7 mouse cellular contexts compared by ENCODE assay signal in the genomic region with DNA sequence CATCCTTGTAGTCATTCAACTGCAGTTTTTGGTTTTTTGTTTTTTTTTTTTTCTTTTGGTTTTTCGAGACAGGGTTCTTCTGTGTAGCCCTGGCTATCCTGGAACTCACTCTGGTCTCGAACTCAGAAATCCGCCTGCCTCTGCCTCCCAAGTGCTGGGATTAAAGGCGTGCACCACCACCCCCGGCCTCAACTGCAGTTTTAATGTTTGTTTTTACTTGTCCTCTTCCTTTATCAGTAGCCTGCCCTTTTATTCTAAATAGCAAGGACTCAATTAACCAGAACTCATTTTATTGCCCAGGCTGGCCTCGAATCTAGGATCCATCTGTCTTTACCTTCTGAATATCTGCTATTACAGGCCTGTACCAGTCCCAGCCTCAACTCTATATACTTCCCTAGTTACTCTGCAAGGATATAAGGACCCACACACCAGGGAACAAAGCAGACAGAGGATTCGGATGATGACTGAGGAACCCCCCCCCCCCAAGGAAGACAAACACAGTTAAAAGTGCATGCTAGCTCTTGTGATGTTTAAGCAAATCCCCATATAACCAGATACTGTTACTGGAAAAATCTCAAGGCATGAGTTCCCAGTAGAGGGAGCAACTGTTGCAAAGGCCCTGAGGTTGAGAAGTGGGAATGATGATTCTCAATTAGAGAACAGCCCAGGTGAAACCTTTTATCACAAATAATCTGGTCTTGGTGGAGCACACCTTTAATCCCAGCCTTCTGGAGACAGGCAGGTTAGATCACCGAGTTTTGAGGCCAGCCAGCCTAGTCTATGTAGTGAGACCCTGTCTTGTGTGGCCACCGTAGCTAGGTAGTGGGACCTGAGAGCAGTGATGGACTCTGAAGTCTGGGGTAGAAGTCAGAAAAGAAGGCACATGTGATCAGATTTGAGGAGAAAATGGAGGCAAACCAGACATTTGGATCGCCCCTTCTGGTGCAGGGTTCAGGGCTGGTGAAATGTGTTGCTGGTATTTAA. TPM values are rescaled to one million over a fixed set of nuclear protein-coding genes. Genes with fewer than 3 reads are reported as not detected.
DNase-seq lines count a peak whose midpoint lies in the region; ATAC-seq and TF ChIP-seq lines count a peak whose summit lies in the region.

No protein-coding gene starts in this region.

- ATAC-seq in forebrain, embryonic 12.5 days (ENCODE audit: low FRiP score), result no peak

- H3K9me3 ChIP-seq in forebrain, embryonic 12.5 days, result no peaks in the 10 kb centered on the region

- no peak for TF ChIP-seq POLR2A in testis, adult 2 months (IDR thresholded peaks at IDR 0.05; ENCODE audit: control insufficient read depth, low read depth, low read length)
- no peak for TF ChIP-seq POLR2A in liver, adult 2 months (IDR thresholded peaks at IDR 0.05; ENCODE audit: extremely low read depth, insufficient read depth, low read length)

- 75% methylated on average over 10 of the region's 10 CpGs for WGBS in forebrain, embryonic 12.5 days
- WGBS in liver, adult 2 months, result 38% methylated on average over 10 of the region's 10 CpGs

- H3K4me2 ChIP-seq in forebrain, embryonic 12.5 days, result peak overlapping the region; percentile 58

- peak overlapping the region; percentile 97 for H3K9ac ChIP-seq in forebrain, embryonic 12.5 days
- peak overlapping the region; percentile 98 for H3K9ac ChIP-seq in liver, adult 2 months (ENCODE audit: low read depth, low read length)

- no peak for TF ChIP-seq CTCF in testis, adult 2 months (IDR thresholded peaks at IDR 0.05; ENCODE audit: control insufficient read depth, insufficient read depth, insufficient replicate concordance, low read depth, low read length)
- no peak for TF ChIP-seq CTCF in liver, adult 2 months (IDR thresholded peaks at IDR 0.05; ENCODE audit: low read depth, low read length)

- H3K4me3 ChIP-seq in testis, adult 2 months (ENCODE audit: control insufficient read depth, low read depth, low read length), result peak overlapping the region; percentile 84
- H3K4me3 ChIP-seq in forebrain, embryonic 12.5 days (replicated peaks), result peak overlapping the region; percentile 93
- peak overlapping the region; percentile 68 for H3K4me3 ChIP-seq in liver, adult 2 months (ENCODE audit: insufficient read depth, low read depth, low read length)

- DNase-seq in testis, postnatal 10 days (ENCODE audit: low spot score), result no peak
- no peak for DNase-seq in liver, adult 2 months (ENCODE audit: extremely low read depth, low read depth, low spot score)
- no peak for DNase-seq in urinary bladder, postnatal 4 days (ENCODE audit: low spot score in 2 of 2)
- DNase-seq in layer of hippocampus, adult 18-20 months (ENCODE audit: low spot score in 2 of 2), result no peak
- no peak for DNase-seq in thymus, postnatal 14 days

- peak overlapping the region; percentile 71 for H3K27ac ChIP-seq in testis, adult 2 months (ENCODE audit: control insufficient read depth, insufficient read depth, low read depth, low read length)
- peak overlapping the region; percentile 97 for H3K27ac ChIP-seq in forebrain, embryonic 12.5 days
- no peak overlapping the region for H3K27ac ChIP-seq in liver, adult 2 months (replicated peaks; ENCODE audit: insufficient read depth, low read depth, low read length)

- peaks cover 5% of the 10 kb centered on the region; the same call in 1 of the 2 replicates for H3K79me2 ChIP-seq in liver, adult 2 months (ENCODE audit: control insufficient read depth, insufficient read depth, low read length)

- H3K4me1 ChIP-seq in testis, adult 2 months (ENCODE audit: control insufficient read depth, insufficient read depth, low read length), result peaks cover 8% of the 10 kb centered on the region
- peaks cover 30% of the 10 kb centered on the region for H3K4me1 ChIP-seq in forebrain, embryonic 12.5 days
- H3K4me1 ChIP-seq in liver, adult 2 months (ENCODE audit: control insufficient read depth, insufficient read depth, low read length), result peaks cover 6% of the 10 kb centered on the region; the same call in 1 of the 2 replicates

- H3K27me3 ChIP-seq in testis, adult 2 months (ENCODE audit: control insufficient read depth, insufficient read depth, low read length), result no peaks in the 10 kb centered on the region
- H3K27me3 ChIP-seq in forebrain, embryonic 12.5 days, result no peaks in the 10 kb centered on the region
- no peaks in the 10 kb centered on the region for H3K27me3 ChIP-seq in liver, adult 2 months (ENCODE audit: control insufficient read depth, insufficient read depth, low read length)

- peaks cover 1% of the 10 kb centered on the region; the same call in 1 of the 2 replicates for H3K36me3 ChIP-seq in testis, adult 2 months (ENCODE audit: control insufficient read depth, insufficient read depth, low read length)
- H3K36me3 ChIP-seq in forebrain, embryonic 12.5 days (replicated peaks), result peaks cover 45% of the 10 kb centered on the region
- H3K36me3 ChIP-seq in liver, adult 2 months (ENCODE audit: control insufficient read depth, insufficient read depth, low read length), result peaks cover 18% of the 10 kb centered on the region; the same call in 1 of the 2 replicates

RNA-seq across cellular contexts. Expression of a gene that starts 1.7 kb away (rescaled TPM):
- polyA plus RNA-seq in testis, adult 2 months (2012; rRNA removed), result 9.4 and 12.0 TPM in 2 replicates
- polyA plus RNA-seq in forebrain, embryonic 12.5 days (2016; fragmentation: Nextera tagmentation; extraction: Ambion mirVana), result 43.0 and 44.8 TPM in 2 replicates
- 26.7 and 28.1 TPM in 2 replicates for total RNA-seq in liver, adult 2 months (2014; rRNA removed)
- 29.8 and 34.2 TPM in 2 replicates for polyA plus RNA-seq in liver, adult 2 months (2012; rRNA removed)
- 10 to 100 TPM; 27.3 to 27.4 TPM for total RNA-seq in layer of hippocampus, adult 18-20 months (2021)

RNA-seq across cellular contexts. Expression of a gene that starts 7.4 kb away (rescaled TPM):
- polyA plus RNA-seq in testis, adult 2 months (2012; rRNA removed), result 106 and 110 TPM in 2 replicates
- polyA plus RNA-seq in forebrain, embryonic 12.5 days (2016; fragmentation: Nextera tagmentation; extraction: Ambion mirVana), result 108 and 118 TPM in 2 replicates
- 28.2 and 40.7 TPM in 2 replicates for total RNA-seq in liver, adult 2 months (2014; rRNA removed)
- polyA plus RNA-seq in liver, adult 2 months (2012; rRNA removed), result 52.0 and 68.4 TPM in 2 replicates
- total RNA-seq in layer of hippocampus, adult 18-20 months (2021), result 10 to 100 TPM; 63.8 to 77.0 TPM

RNA-seq across cellular contexts. Expression of a gene that starts 10.4 kb away (rescaled TPM):
- 27.1 and 29.7 TPM in 2 replicates for polyA plus RNA-seq in testis, adult 2 months (2012; rRNA removed)
- 5.3 and 5.6 TPM in 2 replicates for polyA plus RNA-seq in forebrain, embryonic 12.5 days (2016; fragmentation: Nextera tagmentation; extraction: Ambion mirVana)
- total RNA-seq in liver, adult 2 months (2014; rRNA removed), result 0.94 and 1.8 TPM in 2 replicates
- polyA plus RNA-seq in liver, adult 2 months (2012; rRNA removed), result 2.0 and 2.6 TPM in 2 replicates
- 10 to 100 TPM; 10.7 to 10.9 TPM for total RNA-seq in layer of hippocampus, adult 18-20 months (2021)

RNA-seq across cellular contexts. Expression of a gene that starts 13.7 kb away (rescaled TPM):
- 318 and 384 TPM in 2 replicates for polyA plus RNA-seq in testis, adult 2 months (2012; rRNA removed)
- 619 TPM in 2 replicates for polyA plus RNA-seq in forebrain, embryonic 12.5 days (2016; fragmentation: Nextera tagmentation; extraction: Ambion mirVana)
- 411 and 458 TPM in 2 replicates for total RNA-seq in liver, adult 2 months (2014; rRNA removed)
- polyA plus RNA-seq in liver, adult 2 months (2012; rRNA removed), result 308 and 349 TPM in 2 replicates
- total RNA-seq in layer of hippocampus, adult 18-20 months (2021), result 100 to 1,000 TPM; 506 to 521 TPM

RNA-seq across cellular contexts. Expression of a gene that starts 23.7 kb away (rescaled TPM):
- polyA plus RNA-seq in testis, adult 2 months (2012; rRNA removed), result 50.4 and 55.7 TPM in 2 replicates
- polyA plus RNA-seq in forebrain, embryonic 12.5 days (2016; fragmentation: Nextera tagmentation; extraction: Ambion mirVana), result 110 and 111 TPM in 2 replicates
- 11.0 and 13.6 TPM in 2 replicates for total RNA-seq in liver, adult 2 months (2014; rRNA removed)
- polyA plus RNA-seq in liver, adult 2 months (2012; rRNA removed), result 24.1 and 32.4 TPM in 2 replicates
- 10 to 100 TPM; 48.8 to 50.1 TPM for total RNA-seq in layer of hippocampus, adult 18-20 months (2021)
